Mouse (Mus musculus) c-Kit-positive CD71-positive TER-119-negative erythroid progenitor cells, embryonic 14.5 days (primary cell): Measurements from ENCODE around the gene Renbp.

Source experiments
- DNase-seq: peaks from one replicate; pipeline ENCODE4 v3.0.0-alpha.2; 2013; ENCODE audit warnings: low read depth

Gene Renbp

GRCm38 (mm10) chrX:73930402-73931062 lies at the start of gene Renbp:
Renbp (minus strand) TSS chrX:73930850.
- DNase-seq = peak; percentile 60

- no peak for DNase-seq
These were observed 47.1 kb upstream of the Renbp start for GRCm38 (mm10) chrX:73977783-73978182.

GRCm38 (mm10) chrX:73976283-73976682 lies 45.6 kb upstream of the Renbp start:
- DNase-seq = no peak

- no peak for DNase-seq
These were observed 42.1 kb upstream of the Renbp start for GRCm38 (mm10) chrX:73972774-73973173.

- no peak for DNase-seq
These were observed 40.1 kb upstream of the Renbp start for GRCm38 (mm10) chrX:73970781-73971180.

- peak; percentile 65 for DNase-seq
These were observed 39.1 kb upstream of the Renbp start for GRCm38 (mm10) chrX:73969729-73970128.

GRCm38 (mm10) chrX:73969167-73969566 lies 38.5 kb upstream of the Renbp start:
- peak; percentile 33 for DNase-seq

GRCm38 (mm10) chrX:73967177-73968075 lies 36.8 kb upstream of the Renbp start:
- peak; percentile 76 for DNase-seq

- peak; percentile 56 for DNase-seq
These were observed 35.9 kb upstream of the Renbp start, which contains the start of gene Hcfc1 for GRCm38 (mm10) chrX:73966248-73967176. Hcfc1 (minus strand) TSS chrX:73966357.

GRCm38 (mm10) chrX:73965307-73965706 lies 34.7 kb upstream of the Renbp start:
- no peak for DNase-seq

- DNase-seq = no peak
These were observed 33.7 kb upstream of the Renbp start for GRCm38 (mm10) chrX:73964363-73964762.

- no peak for DNase-seq
These were observed 24.3 kb upstream of the Renbp start for GRCm38 (mm10) chrX:73954988-73955387.

- DNase-seq = no peak
These were observed 22.0 kb upstream of the Renbp start for GRCm38 (mm10) chrX:73952603-73953002.

GRCm38 (mm10) chrX:73949341-73949740 lies 18.7 kb upstream of the Renbp start:
- no peak for DNase-seq

GRCm38 (mm10) chrX:73948647-73949046 lies 18.0 kb upstream of the Renbp start:
- no peak for DNase-seq

GRCm38 (mm10) chrX:73946896-73947295 lies 16.2 kb upstream of the Renbp start:
- DNase-seq = no peak

- DNase-seq = no peak
These were observed 11.6 kb upstream of the Renbp start for GRCm38 (mm10) chrX:73942294-73942693.

GRCm38 (mm10) chrX:73941860-73942259 lies 11.2 kb upstream of the Renbp start:
- no peak for DNase-seq

- DNase-seq = no peak
These were observed 1.2 kb upstream of the Renbp start for GRCm38 (mm10) chrX:73931871-73932270.

GRCm38 (mm10) chrX:73922550-73922882 lies 8.1 kb downstream of the Renbp start:
- DNase-seq = no peak

GRCm38 (mm10) chrX:73921823-73922549 lies 8.7 kb downstream of the Renbp start, which contains the start of the genes Arhgap4 and Naa10:
Arhgap4 (minus strand) TSS chrX:73921870.
Naa10 (minus strand) TSS chrX:73921944.
- peak; percentile 81 for DNase-seq
